Mouse (Mus musculus) common myeloid progenitor, adult 5-6 weeks (primary cell): ENCODE data around the gene Fndc5. TPM values are rescaled to one million over a fixed set of nuclear protein-coding genes. Genes with fewer than 3 reads are reported as not detected.

Experiments used
- ATAC-seq: replicated peaks from 2 replicates; pipeline ENCODE4 v1.8.0; 2016; ENCODE audit warnings: low read depth, mild to moderate bottlenecking, moderate TSS enrichment, inconsistent platforms; ENCODE audit not compliant: poor library complexity, severe bottlenecking
- total RNA-seq: library from RNA; stranded (forward); fragments of 200-1000, 187-1606 nt; gene quantifications from 2 replicates; pipeline ENCODE4 v1.2.3, GENCODE M21; 2017

Gene Fndc5
- total RNA-seq, 1 experiment from 2014 or later = not detected

- ATAC-seq = no peak
These were observed 14.7 kb upstream of the Fndc5 start for GRCm38 (mm10) chr4:129122107-129122506.

GRCm38 (mm10) chr4:129122719-129123118 lies 14.1 kb upstream of the Fndc5 start:
- ATAC-seq = no peak

GRCm38 (mm10) chr4:129124652-129125146 lies 12.1 kb upstream of the Fndc5 start:
- ATAC-seq = no peak

GRCm38 (mm10) chr4:129125736-129126451 lies 10.9 kb upstream of the Fndc5 start:
- ATAC-seq = no peak

- no peak for ATAC-seq
These were observed 8.0 kb upstream of the Fndc5 start for GRCm38 (mm10) chr4:129128582-129129338.

GRCm38 (mm10) chr4:129129387-129129786 lies 7.4 kb upstream of the Fndc5 start:
- ATAC-seq = no peak

- peak; percentile 53 for ATAC-seq
These were observed 6.7 kb upstream of the Fndc5 start for GRCm38 (mm10) chr4:129130149-129130548.

GRCm38 (mm10) chr4:129130755-129131303 lies 6.0 kb upstream of the Fndc5 start:
- peak; percentile 27; the same call in 1 of the 2 replicates for ATAC-seq

GRCm38 (mm10) chr4:129134799-129135585 lies 1.8 kb upstream of the Fndc5 start:
- peak; percentile 55 for ATAC-seq

GRCm38 (mm10) chr4:129135637-129136036 lies 1.2 kb upstream of the Fndc5 start:
- no peak for ATAC-seq

GRCm38 (mm10) chr4:129136189-129136578 lies 615 bp upstream of the Fndc5 start:
- ATAC-seq = no peak

GRCm38 (mm10) chr4:129137392-129138321 lies 858 bp downstream of the Fndc5 start:
- no peak for ATAC-seq

- ATAC-seq = no peak; the same call in 1 of the 2 replicates
These were observed 2.8 kb downstream of the Fndc5 start for GRCm38 (mm10) chr4:129139642-129140041.

GRCm38 (mm10) chr4:129140808-129141207 lies 4.0 kb downstream of the Fndc5 start:
- no peak for ATAC-seq

- peak; percentile 58 for ATAC-seq
These were observed 5.0 kb downstream of the Fndc5 start for GRCm38 (mm10) chr4:129141560-129142438.

- ATAC-seq = peak; percentile 28; the same call in 1 of the 2 replicates
These were observed 5.7 kb downstream of the Fndc5 start for GRCm38 (mm10) chr4:129142439-129143045.

- no peak for ATAC-seq
These were observed 6.7 kb downstream of the Fndc5 start for GRCm38 (mm10) chr4:129143509-129143908.
